Mouse (Mus musculus): Measurements from ENCODE around the gene Syne1. TPM values are rescaled to one million over a fixed set of nuclear protein-coding genes. Genes with fewer than 3 reads are reported as not detected.

Gene Syne1
- polyA plus RNA-seq, 1 experiment: 10.2 TPM

- no peak for TF ChIP-seq GATA1 (IDR thresholded peaks at IDR 0.05; ENCODE audit: low read length)
Observed at GRCm38 (mm10) chr10:5227395-5228076, 323.7 kb downstream of the Syne1 start.

- no peak for TF ChIP-seq GATA1 (IDR thresholded peaks at IDR 0.05; ENCODE audit: low read length)
Observed at GRCm38 (mm10) chr10:5215943-5216342, 335.3 kb downstream of the Syne1 start.

GRCm38 (mm10) chr10:5207905-5208641, 343.2 kb downstream of the Syne1 start:
- TF ChIP-seq GATA1 (IDR thresholded peaks at IDR 0.05; ENCODE audit: low read length): peak; percentile 51

GRCm38 (mm10) chr10:5205977-5206376, 345.3 kb downstream of the Syne1 start:
- peak; percentile 75 for TF ChIP-seq GATA1 (IDR thresholded peaks at IDR 0.05; ENCODE audit: low read length)

GRCm38 (mm10) chr10:5205570-5205969, 345.7 kb downstream of the Syne1 start:
- no peak for TF ChIP-seq GATA1 (IDR thresholded peaks at IDR 0.05; ENCODE audit: low read length)

GRCm38 (mm10) chr10:5203837-5204236, 347.4 kb downstream of the Syne1 start:
- no peak for TF ChIP-seq GATA1 (IDR thresholded peaks at IDR 0.05; ENCODE audit: low read length)

- no peak for TF ChIP-seq GATA1 (IDR thresholded peaks at IDR 0.05; ENCODE audit: low read length)
Observed at GRCm38 (mm10) chr10:5197356-5197755, 353.9 kb downstream of the Syne1 start.

- no peak for TF ChIP-seq GATA1 (IDR thresholded peaks at IDR 0.05; ENCODE audit: low read length)
Observed at GRCm38 (mm10) chr10:5196267-5196666, 355.0 kb downstream of the Syne1 start.

GRCm38 (mm10) chr10:5195288-5195687, 356.0 kb downstream of the Syne1 start:
- no peak for TF ChIP-seq GATA1 (IDR thresholded peaks at IDR 0.05; ENCODE audit: low read length)

GRCm38 (mm10) chr10:5194671-5195234, 356.5 kb downstream of the Syne1 start:
- no peak for TF ChIP-seq GATA1 (IDR thresholded peaks at IDR 0.05; ENCODE audit: low read length)

- TF ChIP-seq GATA1 (IDR thresholded peaks at IDR 0.05; ENCODE audit: low read length): no peak
Observed at GRCm38 (mm10) chr10:5194081-5194670, 357.1 kb downstream of the Syne1 start.

- no peak for TF ChIP-seq GATA1 (IDR thresholded peaks at IDR 0.05; ENCODE audit: low read length)
Observed at GRCm38 (mm10) chr10:5192861-5193490, 358.3 kb downstream of the Syne1 start.

GRCm38 (mm10) chr10:5190756-5191155, 360.5 kb downstream of the Syne1 start:
- TF ChIP-seq GATA1 (IDR thresholded peaks at IDR 0.05; ENCODE audit: low read length): no peak

GRCm38 (mm10) chr10:5188890-5189289, 362.4 kb downstream of the Syne1 start:
- TF ChIP-seq GATA1 (IDR thresholded peaks at IDR 0.05; ENCODE audit: low read length): no peak

- TF ChIP-seq GATA1 (IDR thresholded peaks at IDR 0.05; ENCODE audit: low read length): no peak
Observed at GRCm38 (mm10) chr10:5185156-5186083, 365.9 kb downstream of the Syne1 start.

All from G1E-ER4 (cell line).